Mouse (Mus musculus): ENCODE data around the gene Sh3pxd2a.

DNA sequence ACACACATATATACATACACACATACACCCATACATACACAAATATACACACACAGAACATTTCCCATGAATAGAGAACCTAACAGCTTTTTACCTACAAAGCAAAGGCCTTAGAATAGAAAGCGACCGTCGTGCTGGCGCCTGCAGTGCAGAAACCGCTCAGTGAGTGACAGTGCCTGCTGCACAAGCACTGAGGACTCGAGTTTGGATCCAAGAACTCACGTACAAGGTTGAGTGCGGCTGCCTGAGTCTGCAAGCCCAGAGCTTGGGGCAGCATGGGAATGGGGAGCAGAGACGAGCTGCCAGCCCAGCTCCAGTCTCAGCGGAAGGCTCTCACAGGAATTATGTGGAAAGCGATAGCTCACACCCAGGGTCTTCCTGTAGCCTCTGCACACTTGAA, 43.7 kb downstream of the Sh3pxd2a start:
- TF ChIP-seq CTCF (IDR thresholded peaks at IDR 0.05; ENCODE audit: low read depth) (no peak), EP300 (IDR thresholded peaks at IDR 0.05; ENCODE audit: low read depth) (no peak)

Measured in liver, postnatal 0 days (tissue).